ENCODE assay signal across 9 mouse cellular contexts in genomic region chr2:167123936-167124335, GRCm38 (mm10).
DNase-seq lines count a peak whose midpoint lies in the region; ATAC-seq lines count a peak whose summit lies in the region.
"Had no signal": no experiment of that assay in that cellular context is flagged by ENCODE, and none has a peak within 500 bp of the region (broad histone marks: within the 10 kb centered on the region; RNA-seq: fewer than 3 reads in every experiment).

No protein-coding gene starts in this region.

- H3K9ac ChIP-seq in midbrain, embryonic 11.5 days (ENCODE audit: low read length), result no peak overlapping the region
- H3K9ac ChIP-seq in intestine, embryonic 15.5 days, result no peak overlapping the region

- H3K27me3 ChIP-seq in midbrain, embryonic 10.5 days (ENCODE audit: low read depth, poor library complexity, severe bottlenecking), result no peaks in the 10 kb centered on the region
- H3K27me3 ChIP-seq in midbrain, embryonic 11.5 days (ENCODE audit: control insufficient read depth, insufficient read depth, low read length), result no peaks in the 10 kb centered on the region
- no peaks in the 10 kb centered on the region for H3K27me3 ChIP-seq in intestine, embryonic 15.5 days (replicated peaks)

- H3K4me3 ChIP-seq in midbrain, embryonic 10.5 days, result no peak overlapping the region
- no peak overlapping the region for H3K4me3 ChIP-seq in midbrain, embryonic 11.5 days (ENCODE audit: low read depth, low read length)
- H3K4me3 ChIP-seq in intestine, embryonic 15.5 days (replicated peaks), result no peak overlapping the region

- H3K4me2 ChIP-seq in midbrain, embryonic 11.5 days, result no peak overlapping the region
- H3K4me2 ChIP-seq in intestine, embryonic 15.5 days (replicated peaks), result no peak overlapping the region

- 0 out of 2 replicates have a peak overlapping the region, but pooled peaks have one; percentile 10 for H3K27ac ChIP-seq in midbrain, embryonic 10.5 days (replicated peaks)
- no peak overlapping the region for H3K27ac ChIP-seq in midbrain, embryonic 11.5 days (ENCODE audit: low read depth, low read length)
- 0 out of 2 replicates have a peak overlapping the region, but pooled peaks have one; percentile 23 for H3K27ac ChIP-seq in intestine, embryonic 15.5 days
- H3K27ac ChIP-seq: kidney, postnatal 0 days had no signal

- no peaks in the 10 kb centered on the region for H3K36me3 ChIP-seq in midbrain, embryonic 10.5 days
- H3K36me3 ChIP-seq in midbrain, embryonic 11.5 days (ENCODE audit: control insufficient read depth, insufficient read depth, low read length), result no peaks in the 10 kb centered on the region
- no peaks in the 10 kb centered on the region for H3K36me3 ChIP-seq in intestine, embryonic 15.5 days

- H3K4me1 ChIP-seq in midbrain, embryonic 10.5 days, result peaks cover 17% of the 10 kb centered on the region
- no peaks in the 10 kb centered on the region; the same call in 1 of the 2 replicates for H3K4me1 ChIP-seq in midbrain, embryonic 11.5 days (ENCODE audit: control insufficient read depth, insufficient read depth, low read length)
- peaks cover 12% of the 10 kb centered on the region for H3K4me1 ChIP-seq in intestine, embryonic 15.5 days (replicated peaks)

- DNase-seq in embryo, embryonic 11 days, result peak; percentile 32
- DNase-seq in embryo, embryonic 10 days (ENCODE audit: low spot score), result no peak
- DNase-seq in midbrain, embryonic 10.5 days (ENCODE audit: low spot score), result no peak
- DNase-seq in midbrain, embryonic 11.5 days (ENCODE audit: low spot score, missing footprints), result no peak
- peak; percentile 67 to 82 for DNase-seq in right cerebral cortex, postnatal 10 days (ENCODE audit: low spot score in 2 of 2)
- DNase-seq in gastrocnemius, adult 8-10 months (ENCODE audit: low spot score in 2 of 2), result no peak
- DNase-seq in layer of hippocampus, adult 11-12 months (ENCODE audit: low spot score), result no peak

- H3K9me3 ChIP-seq in midbrain, embryonic 10.5 days (replicated peaks), result no peaks in the 10 kb centered on the region
- no peaks in the 10 kb centered on the region for H3K9me3 ChIP-seq in midbrain, embryonic 11.5 days (ENCODE audit: control insufficient read depth, low read length)
- H3K9me3 ChIP-seq in intestine, embryonic 15.5 days, result no peaks in the 10 kb centered on the region

- no peak for ATAC-seq in midbrain, embryonic 11.5 days (ENCODE audit: low FRiP score)
- peak; percentile 28; the same call in 1 of the 2 replicates for ATAC-seq in intestine, embryonic 15.5 days

- WGBS in midbrain, embryonic 10.5 days, result 65% methylated on average over 11 of the region's 11 CpGs
- WGBS in midbrain, embryonic 11.5 days, result 61% methylated on average over 11 of the region's 11 CpGs
- 29% methylated on average over 11 of the region's 11 CpGs for WGBS in intestine, embryonic 15.5 days

Comparison
In these comparisons a context has a peak if more than half of its experiments do, and no peak if none do; other contexts are left out.
1. DNase-seq: peak in embryo, embryonic 11 days (single experiment) and right cerebral cortex, postnatal 10 days (2 of 2); none in embryo, embryonic 10 days (single experiment), midbrain, embryonic 10.5 days (single experiment), midbrain, embryonic 11.5 days (single experiment), gastrocnemius, adult 8-10 months (0 of 2) and layer of hippocampus, adult 11-12 months (single experiment).